Mouse (Mus musculus) cortical plate, adult 2 months (tissue): ENCODE data around the gene Grin3a.

Source experiments
- CTCF ChIP-seq: fragments of 200-500 bp; IDR thresholded peaks from 2 replicates; pipeline ENCODE4 v1.5.1; 2011; ENCODE audit warnings: mild to moderate bottlenecking, control low read depth, low read length; ENCODE audit not compliant: insufficient read depth; ENCODE audit errors: extremely low read depth
- POLR2A ChIP-seq: fragments of 200-500 bp; IDR thresholded peaks from 2 replicates; pipeline ENCODE4 v1.6.1; 2011; ENCODE audit warnings: mild to moderate bottlenecking, low read length, control low read depth; ENCODE audit not compliant: insufficient read depth; ENCODE audit errors: extremely low read depth

DNA sequence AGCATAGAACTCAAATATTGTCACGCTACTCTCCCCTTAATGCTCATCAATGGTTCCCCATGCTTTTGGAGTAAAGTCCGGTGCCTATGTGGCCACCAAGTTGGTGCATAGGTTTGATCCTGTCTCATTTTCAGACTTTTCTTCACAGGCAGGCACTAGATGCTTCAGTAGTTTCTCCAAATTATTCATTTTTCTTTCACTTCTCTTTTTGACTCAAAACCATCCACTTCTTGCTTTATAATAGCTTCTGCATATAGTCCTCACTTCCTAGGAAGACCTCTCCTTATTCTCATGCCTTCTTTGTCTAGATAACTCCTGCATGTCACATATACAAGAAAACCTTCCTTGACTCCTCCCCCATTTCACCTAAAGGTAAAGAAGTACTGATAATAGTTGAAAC lies 121.6 kb downstream of the Grin3a start:
- no peak for TF ChIP-seq CTCF
- TF ChIP-seq POLR2A, result no peak
